Mouse (Mus musculus) kidney, adult 8-10 months (tissue): ENCODE measurements at regions not wholly inside any gene's neighbourhood (a gene's known extent, or its start where the extent isn't known, plus 50 kb on each side); places are given as distances from the start of the nearest gene placed in this dataset.
A peak's percentile ranks its signal among the peaks of the same experiment; 100 is the strongest.
"Not testable (repeated sequence)": the region's sequence is repeated elsewhere in the genome, so short reads cannot be mapped to it uniquely, and the experiment has no call there.

Experiments used
- DNase-seq, 2 experiments: peaks; one replicate each; pipeline ENCODE4 v3.0.0; 2022

DNA sequence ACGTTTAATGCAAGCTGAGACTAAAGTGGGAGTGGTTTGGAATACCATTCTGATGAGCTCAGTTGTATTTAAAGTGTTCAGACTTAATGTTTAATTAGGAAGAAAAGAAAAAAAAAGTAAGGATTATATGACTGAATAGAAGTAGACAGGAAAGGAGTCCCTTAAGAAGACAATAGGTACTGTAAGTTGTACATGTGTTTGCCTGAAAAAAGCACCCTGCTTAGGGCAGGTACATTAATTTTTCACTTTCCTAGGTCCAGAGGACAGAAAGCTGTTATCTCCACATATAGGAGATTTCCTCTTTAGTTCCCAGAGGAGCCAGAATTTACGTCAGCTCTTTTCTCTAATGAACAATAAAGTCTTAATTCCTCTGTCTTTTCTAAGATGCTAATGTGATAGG, 58.5 kb downstream of the Olfr987 start:
- DNase-seq: no peak

DNA sequence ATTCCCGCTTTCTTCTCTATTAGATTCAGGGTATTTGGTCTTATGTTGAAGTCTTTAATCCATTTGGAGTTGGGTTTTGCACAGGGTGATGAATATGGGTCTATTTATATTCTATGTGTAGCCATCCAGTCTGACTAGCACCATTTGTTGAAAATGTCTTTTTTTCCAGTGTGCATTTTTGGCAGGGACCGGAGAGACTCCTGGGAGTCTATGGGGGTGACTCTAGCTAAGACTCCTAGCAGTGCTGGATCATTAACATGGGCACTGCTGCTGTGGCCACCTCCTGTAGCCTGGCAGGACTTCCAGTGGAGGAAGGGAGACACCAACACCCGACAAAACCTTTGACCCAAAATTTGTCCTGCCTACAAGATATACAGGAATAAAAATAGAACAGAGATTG, 61.0 kb downstream of the Olfr987 start:
- DNase-seq: no peak

DNA sequence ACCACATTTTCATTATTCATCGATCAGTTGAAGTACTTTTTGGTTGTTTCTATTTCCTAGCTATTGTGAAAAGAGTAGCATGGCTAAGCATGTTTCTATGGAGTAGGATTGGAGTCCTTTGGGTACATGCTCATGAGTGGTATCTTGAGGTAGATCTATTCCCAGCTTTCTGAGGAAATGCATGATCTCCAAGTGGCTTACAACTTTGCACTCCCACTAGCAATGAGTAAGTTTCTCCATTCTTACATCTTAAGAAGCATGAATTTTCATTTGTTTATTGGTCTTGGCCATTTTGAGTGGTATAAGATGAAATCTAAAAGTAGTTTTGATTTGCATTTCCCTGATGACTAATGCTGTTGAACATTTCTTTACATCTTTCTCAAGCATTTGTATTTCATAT, 61.7 kb downstream of the Olfr987 start:
- DNase-seq: no peak

DNA sequence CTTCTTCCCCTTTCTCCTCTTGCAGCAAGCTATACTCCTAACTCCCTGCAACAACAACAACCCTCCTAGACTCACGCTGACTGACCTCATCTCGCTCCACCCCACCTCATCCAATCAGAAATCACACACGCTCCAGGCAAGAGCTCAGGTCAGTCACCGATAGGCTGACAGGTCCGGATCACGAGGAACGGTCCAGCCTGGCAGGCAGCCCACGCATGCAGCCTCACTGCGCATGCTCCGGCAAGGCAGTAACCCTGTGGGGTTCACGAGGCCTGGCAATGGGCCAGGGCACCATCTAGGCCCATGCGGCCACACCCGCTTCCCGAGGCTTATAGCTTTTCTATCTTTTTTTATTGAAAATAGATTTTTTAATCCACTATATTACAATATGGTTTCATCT, 69.8 kb upstream of the Lrrc55 start:
- DNase-seq: not testable (repeated sequence)

DNA sequence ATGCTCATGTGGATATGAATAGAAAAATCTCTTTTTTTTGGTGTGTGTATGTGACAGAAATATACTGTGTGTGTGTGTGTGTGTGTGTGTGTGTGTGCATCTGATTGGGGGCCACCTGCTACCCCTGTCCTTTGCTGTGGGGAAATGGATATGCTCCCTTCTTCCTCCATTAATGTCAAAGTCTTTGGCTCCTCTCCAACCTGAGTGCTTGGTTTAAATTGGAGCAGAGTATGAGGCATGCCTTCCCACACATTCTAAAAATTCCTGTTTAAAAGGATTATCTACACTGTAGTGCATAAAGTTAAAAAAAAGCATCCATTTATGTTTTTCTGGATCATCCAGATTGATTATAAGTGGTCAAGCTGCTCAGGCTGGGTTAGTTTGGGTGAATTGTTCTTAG, 68.7 kb upstream of the Lrrc55 start:
- DNase-seq: no peak

DNA sequence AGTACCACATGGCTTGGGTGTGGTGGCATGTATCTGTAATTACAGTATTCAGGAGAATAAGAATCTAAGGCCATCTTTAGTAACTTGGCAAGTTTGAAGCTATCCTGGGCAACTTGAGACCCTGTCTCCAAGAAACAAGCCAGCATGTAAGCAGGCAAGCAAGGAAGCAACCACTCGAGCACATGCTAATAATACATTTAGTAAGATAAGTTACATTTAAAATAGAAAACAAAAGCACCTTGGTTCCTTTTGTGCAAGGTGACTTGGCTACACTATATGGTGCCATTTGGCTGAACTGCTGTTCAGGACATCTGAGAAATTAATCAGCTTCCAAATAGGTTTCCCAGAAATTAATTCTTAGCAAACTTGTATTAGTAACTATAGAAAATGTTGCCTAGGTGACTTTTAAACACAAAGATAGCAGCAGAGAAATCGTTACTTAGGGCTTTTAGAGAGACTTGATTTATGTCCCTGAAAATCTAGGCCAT, 68.1 kb upstream of the Lrrc55 start:
- no peak for DNase-seq

DNA sequence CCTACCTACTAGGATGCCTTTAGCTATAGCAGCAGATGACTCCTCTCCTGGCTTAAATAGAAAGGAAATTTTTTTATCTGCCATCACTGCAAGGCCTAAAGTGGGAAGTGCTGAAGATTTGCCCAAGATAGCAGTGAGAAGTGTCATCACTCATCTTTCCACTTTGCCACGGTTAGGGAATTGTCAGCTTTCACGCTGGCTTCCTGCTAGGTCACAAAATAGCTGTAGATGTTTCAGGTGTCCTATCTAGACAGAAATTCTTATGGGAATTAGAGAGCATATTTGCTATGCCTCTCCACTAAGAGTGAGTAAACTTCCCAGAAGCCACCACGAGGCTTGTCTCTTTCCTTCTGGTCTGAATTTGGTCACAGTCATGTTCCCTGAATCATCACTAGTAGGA, 60.4 kb upstream of the Lrrc55 start:
- DNase-seq: no peak

DNA sequence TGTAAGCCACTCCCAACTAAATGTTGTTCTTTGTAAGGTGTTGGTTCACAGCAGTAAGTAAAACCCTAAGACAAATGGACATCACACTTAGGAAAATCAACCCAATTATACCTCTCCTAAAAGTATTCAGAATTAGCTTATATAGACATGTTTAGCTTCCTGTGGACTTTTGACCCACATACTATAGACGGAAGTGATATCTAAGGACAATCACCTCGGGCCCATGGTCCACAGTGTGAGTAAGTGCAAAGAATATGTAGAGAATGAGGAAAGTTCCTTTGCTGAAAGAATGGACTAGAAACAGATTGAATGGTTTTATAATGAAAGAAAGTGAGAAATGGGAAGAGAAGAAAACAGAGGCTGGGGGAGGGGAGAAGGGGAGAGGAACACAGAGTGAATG, 58.6 kb upstream of the Lrrc55 start:
- no peak for DNase-seq

DNA sequence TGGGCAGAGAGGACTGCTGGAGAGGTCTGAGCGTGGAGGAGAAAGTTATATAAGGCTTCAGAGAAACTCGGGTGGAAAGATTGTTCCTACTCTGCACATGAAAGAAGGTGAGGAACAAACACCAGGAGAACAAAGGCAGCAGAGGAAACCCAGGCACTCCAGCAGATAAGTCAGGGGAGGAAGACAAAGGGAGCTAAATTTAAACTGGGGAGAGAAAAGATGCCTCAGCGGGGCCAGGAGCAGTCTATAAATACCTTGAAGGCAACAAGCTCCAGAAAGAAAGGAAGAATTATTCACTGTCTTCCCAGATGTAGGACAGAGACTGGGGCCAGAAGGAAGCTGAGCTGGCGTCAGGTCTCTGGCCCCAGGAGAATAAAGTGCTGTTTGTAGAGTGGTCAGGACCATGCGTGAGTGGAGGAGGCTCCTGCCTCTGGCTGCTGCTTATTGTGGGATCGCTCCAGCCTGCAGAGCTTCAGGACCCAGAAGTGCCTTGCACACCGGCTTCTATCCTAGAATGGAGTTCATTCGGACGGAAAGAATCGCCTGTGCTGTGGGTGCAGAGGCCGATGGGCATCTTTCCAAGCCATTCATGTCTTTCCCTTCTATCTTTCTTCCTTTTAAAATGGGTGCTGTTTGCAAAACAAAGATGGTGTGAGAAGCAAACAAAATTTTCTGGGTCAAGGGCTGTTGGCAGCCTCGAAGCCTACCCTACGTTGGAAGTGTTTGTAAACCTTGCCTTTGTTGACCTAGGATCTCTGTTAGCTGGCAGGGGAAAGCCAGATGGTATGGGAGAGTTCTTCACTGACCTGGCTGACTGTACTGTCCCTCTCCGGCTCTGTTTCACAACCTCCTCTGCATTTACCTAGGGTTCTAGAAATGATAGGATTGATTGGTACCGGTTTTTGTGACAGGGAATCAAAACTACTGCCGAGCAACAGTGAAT, 55.6 kb upstream of the Lrrc55 start:
- DNase-seq: peak; percentile 13 to 18

DNA sequence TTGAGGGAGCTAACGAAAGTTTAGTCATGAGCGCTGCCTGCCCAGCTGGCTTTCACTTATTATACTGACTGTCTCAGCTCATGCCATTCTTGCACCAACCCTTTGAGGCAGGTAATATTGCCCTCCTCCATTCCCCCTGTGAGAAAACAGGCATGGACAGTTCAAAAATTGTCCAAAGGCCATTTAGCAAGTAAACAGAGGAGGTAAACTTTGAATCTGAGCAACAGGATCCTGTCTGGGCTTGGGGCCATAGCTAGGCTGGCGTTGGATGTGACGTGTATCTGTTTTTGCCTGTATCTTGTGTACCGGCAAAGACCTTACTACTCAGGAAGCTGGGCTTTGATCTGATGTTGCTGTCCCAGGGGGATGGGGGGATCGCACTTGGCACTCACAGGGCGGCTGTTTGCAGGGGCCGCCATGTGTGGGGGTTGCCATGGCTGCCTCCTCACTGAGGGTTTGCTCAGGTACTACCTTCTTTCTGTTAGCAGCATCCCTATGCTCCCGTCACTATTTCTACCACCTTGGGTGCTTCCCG, 53.1 kb upstream of the Lrrc55 start:
- DNase-seq: peak; percentile 1 to 15
